Mouse (Mus musculus): Measurements from ENCODE around the gene Zfp330. TPM values are rescaled to one million over a fixed set of nuclear protein-coding genes. Genes with fewer than 3 reads are reported as not detected.
A peak's percentile ranks its signal among the peaks of the same experiment; 100 is the strongest.

Zfp330 gene
- polyA plus RNA-seq (2012; rRNA removed): 9.9 and 13.0 TPM in 2 replicates

- peak within 1 kb of the TSS; percentile 40; the same call in 1 of the 2 replicates for H3K27ac ChIP-seq (ENCODE audit: insufficient read depth, low read depth, low read length)
- peak within 1 kb of the TSS; percentile 83 for H3K4me3 ChIP-seq (ENCODE audit: insufficient read depth, low read depth, low read length)
- H3K36me3 ChIP-seq (ENCODE audit: control insufficient read depth, insufficient read depth, low read length): peaks cover 2% of the 10 kb centered on the region; the same call in 1 of the 2 replicates
- under 1% methylated on average over 16 of the region's 16 CpGs for WGBS
- no peaks in the 10 kb centered on the region for H3K27me3 ChIP-seq (replicated peaks; ENCODE audit: control insufficient read depth, insufficient read depth, low read length)
- H3K4me1 ChIP-seq (ENCODE audit: control insufficient read depth, insufficient read depth, low read length): peaks cover 2% of the 10 kb centered on the region; the same call in 1 of the 2 replicates
- peak; percentile 96 for DNase-seq
- no peak for TF ChIP-seq CTCF (conservative IDR thresholded peaks at IDR 0.05; ENCODE audit: insufficient read depth, insufficient read length, low read depth, low read length)
- peak; percentile 44 for TF ChIP-seq POLR2A (IDR thresholded peaks at IDR 0.05; ENCODE audit: low read depth, low read length)
These were observed at the start of gene Zfp330 for GRCm38 (mm10) chr8:82774093-82774422. Gene Zfp330, minus strand, starts transcription at chr8:82774160.

GRCm38 (mm10) chr8:82777945-82778344 lies 4.0 kb upstream of the Zfp330 start:
- Histone ChIP-seq H3K36me3 (ENCODE audit: control insufficient read depth, insufficient read depth, low read length) (no peaks in the 10 kb centered on the region), H3K4me1 (ENCODE audit: control insufficient read depth, insufficient read depth, low read length) (peaks cover 2% of the 10 kb centered on the region; the same call in 1 of the 2 replicates), H3K27ac (ENCODE audit: insufficient read depth, low read depth, low read length) (no peak overlapping the region), H3K4me3 (ENCODE audit: insufficient read depth, low read depth, low read length) (no peak overlapping the region), H3K27me3 (replicated peaks; ENCODE audit: control insufficient read depth, insufficient read depth, low read length) (no peaks in the 10 kb centered on the region)
- no peak for TF ChIP-seq CTCF (conservative IDR thresholded peaks at IDR 0.05; ENCODE audit: insufficient read depth, insufficient read length, low read depth, low read length)
- TF ChIP-seq POLR2A (IDR thresholded peaks at IDR 0.05; ENCODE audit: low read depth, low read length): no peak
- no peak for DNase-seq
- 28% methylated on average over 3 of the region's 3 CpGs for WGBS

GRCm38 (mm10) chr8:82777406-82777805 lies 3.4 kb upstream of the Zfp330 start:
- Histone ChIP-seq H3K4me3 (ENCODE audit: insufficient read depth, low read depth, low read length) (no peak overlapping the region), H3K4me1 (ENCODE audit: control insufficient read depth, insufficient read depth, low read length) (peaks cover 2% of the 10 kb centered on the region; the same call in 1 of the 2 replicates), H3K36me3 (ENCODE audit: control insufficient read depth, insufficient read depth, low read length) (no peaks in the 10 kb centered on the region), H3K27me3 (replicated peaks; ENCODE audit: control insufficient read depth, insufficient read depth, low read length) (no peaks in the 10 kb centered on the region), H3K27ac (ENCODE audit: insufficient read depth, low read depth, low read length) (no peak overlapping the region)
- DNase-seq: peak; percentile 27
- TF ChIP-seq POLR2A (IDR thresholded peaks at IDR 0.05; ENCODE audit: low read depth, low read length) (no peak), CTCF (conservative IDR thresholded peaks at IDR 0.05; ENCODE audit: insufficient read depth, insufficient read length, low read depth, low read length) (no peak)
- 73% methylated on average over 3 of the region's 3 CpGs for WGBS

GRCm38 (mm10) chr8:82774482-82774881 lies 522 bp upstream of the Zfp330 start:
- TF ChIP-seq CTCF (conservative IDR thresholded peaks at IDR 0.05; ENCODE audit: insufficient read depth, insufficient read length, low read depth, low read length) (no peak), POLR2A (IDR thresholded peaks at IDR 0.05; ENCODE audit: low read depth, low read length) (no peak)
- Histone ChIP-seq H3K27me3 (replicated peaks; ENCODE audit: control insufficient read depth, insufficient read depth, low read length) (no peaks in the 10 kb centered on the region), H3K4me3 (ENCODE audit: insufficient read depth, low read depth, low read length) (no peak overlapping the region), H3K4me1 (ENCODE audit: control insufficient read depth, insufficient read depth, low read length) (peaks cover 2% of the 10 kb centered on the region; the same call in 1 of the 2 replicates), H3K36me3 (ENCODE audit: control insufficient read depth, insufficient read depth, low read length) (peaks cover 2% of the 10 kb centered on the region; the same call in 1 of the 2 replicates), H3K27ac (ENCODE audit: insufficient read depth, low read depth, low read length) (no peak overlapping the region)
- WGBS: 16% methylated on average over 6 of the region's 6 CpGs
- DNase-seq: no peak

- peak; percentile 2 for DNase-seq
- peak overlapping the region; percentile 40; the same call in 1 of the 2 replicates for H3K27ac ChIP-seq (ENCODE audit: insufficient read depth, low read depth, low read length)
- H3K36me3 ChIP-seq (ENCODE audit: control insufficient read depth, insufficient read depth, low read length): peaks cover 3% of the 10 kb centered on the region
- H3K27me3 ChIP-seq (replicated peaks; ENCODE audit: control insufficient read depth, insufficient read depth, low read length): no peaks in the 10 kb centered on the region
- peaks cover 2% of the 10 kb centered on the region; the same call in 1 of the 2 replicates for H3K4me1 ChIP-seq (ENCODE audit: control insufficient read depth, insufficient read depth, low read length)
- H3K4me3 ChIP-seq (ENCODE audit: insufficient read depth, low read depth, low read length): peak overlapping the region; percentile 83
- WGBS: 3% methylated on average over 35 of the region's 35 CpGs
- no peak for TF ChIP-seq POLR2A (IDR thresholded peaks at IDR 0.05; ENCODE audit: low read depth, low read length)
- no peak for TF ChIP-seq CTCF (conservative IDR thresholded peaks at IDR 0.05; ENCODE audit: insufficient read depth, insufficient read length, low read depth, low read length)
These were observed 448 bp downstream of the Zfp330 start for GRCm38 (mm10) chr8:82773332-82774092.

GRCm38 (mm10) chr8:82770886-82771285 lies 3.1 kb downstream of the Zfp330 start:
- WGBS: 74% methylated on average over 3 of the region's 3 CpGs
- Histone ChIP-seq H3K27ac (ENCODE audit: insufficient read depth, low read depth, low read length) (no peak overlapping the region), H3K36me3 (ENCODE audit: control insufficient read depth, insufficient read depth, low read length) (peaks cover 8% of the 10 kb centered on the region), H3K27me3 (replicated peaks; ENCODE audit: control insufficient read depth, insufficient read depth, low read length) (no peaks in the 10 kb centered on the region), H3K4me1 (ENCODE audit: control insufficient read depth, insufficient read depth, low read length) (peaks cover 2% of the 10 kb centered on the region; the same call in 1 of the 2 replicates), H3K4me3 (ENCODE audit: insufficient read depth, low read depth, low read length) (no peak overlapping the region)
- TF ChIP-seq POLR2A (IDR thresholded peaks at IDR 0.05; ENCODE audit: low read depth, low read length): no peak
- no peak for TF ChIP-seq CTCF (conservative IDR thresholded peaks at IDR 0.05; ENCODE audit: insufficient read depth, insufficient read length, low read depth, low read length)
- DNase-seq: no peak

- Histone ChIP-seq H3K27me3 (replicated peaks; ENCODE audit: control insufficient read depth, insufficient read depth, low read length) (no peaks in the 10 kb centered on the region), H3K4me3 (ENCODE audit: insufficient read depth, low read depth, low read length) (no peak overlapping the region), H3K27ac (ENCODE audit: insufficient read depth, low read depth, low read length) (no peak overlapping the region), H3K36me3 (ENCODE audit: control insufficient read depth, insufficient read depth, low read length) (peaks cover 5% of the 10 kb centered on the region; the same call in 1 of the 2 replicates), H3K4me1 (ENCODE audit: control insufficient read depth, insufficient read depth, low read length) (no peaks in the 10 kb centered on the region)
- 49% methylated on average over 2 of the region's 2 CpGs for WGBS
- TF ChIP-seq POLR2A (IDR thresholded peaks at IDR 0.05; ENCODE audit: low read depth, low read length): no peak
- TF ChIP-seq CTCF (conservative IDR thresholded peaks at IDR 0.05; ENCODE audit: insufficient read depth, insufficient read length, low read depth, low read length): no peak
- no peak for DNase-seq
These were observed 14.9 kb downstream of the Zfp330 start for GRCm38 (mm10) chr8:82759071-82759470.
